Mouse (Mus musculus) lung, embryonic 14.5 days (tissue): Measurements from ENCODE around the gene Pnkp. TPM values are rescaled to one million over a fixed set of nuclear protein-coding genes. Genes with fewer than 3 reads are reported as not detected.

ENCODE experiments used
- ATAC-seq: fragments of 200-750 bp; cut with Nextera tagmentation; 2 replicates; pipeline ENCODE4 v1.8.0; 2017; ENCODE audit warnings: mild to moderate bottlenecking, moderate TSS enrichment, moderate library complexity; ENCODE audit not compliant: insufficient read depth
- DNase-seq: peaks from one replicate; pipeline ENCODE4 v3.0.0-alpha.2; 2015
- H3K27ac ChIP-seq: fragments of 300-500 bp; sonication (generic); 2 replicates; pipeline ENCODE4 v1.5.1; 2014; ENCODE audit warnings: low read depth, mild to moderate bottlenecking, moderate library complexity
- H3K27me3 ChIP-seq: fragments of 300-500 bp; sonication (generic); 2 replicates; pipeline ENCODE4 v1.6.1; 2014; ENCODE audit warnings: low read length, control low read depth; ENCODE audit not compliant: insufficient read depth
- H3K36me3 ChIP-seq: fragments of 300-500 bp; sonication (generic); 2 replicates; pipeline ENCODE4 v1.6.1; 2014; ENCODE audit warnings: control low read depth; ENCODE audit not compliant: insufficient read depth
- H3K4me1 ChIP-seq: fragments of 300-500 bp; sonication (generic); 2 replicates; pipeline ENCODE4 v1.6.1; 2014; ENCODE audit warnings: antibody characterized with exemption, control low read depth; ENCODE audit not compliant: insufficient read depth
- H3K4me2 ChIP-seq: fragments of 300-500 bp; sonication (generic); 2 replicates; pipeline ENCODE4 v1.6.1; 2014; ENCODE audit warnings: mild to moderate bottlenecking
- H3K4me3 ChIP-seq: fragments of 300-500 bp; sonication (generic); 2 replicates; pipeline ENCODE4 v1.5.1; 2014; ENCODE audit warnings: low read depth, low read length
- H3K9ac ChIP-seq: fragments of 300-500 bp; sonication (generic); 2 replicates; pipeline ENCODE4 v1.6.1; 2014
- H3K9me3 ChIP-seq: fragments of 300-500 bp; sonication (generic); 2 replicates; pipeline ENCODE4 v1.6.1; 2016; ENCODE audit warnings: low read depth, low read length, control low read depth
- CTCF ChIP-seq: IDR thresholded peaks from 2 replicates; pipeline ENCODE4 v1.5.1; 2016; ENCODE audit warnings: antibody characterized with exemption, low read depth
- WGBS: fragments of 180-500 bp; shearing (Covaris S2); extraction: QIAGEN DNeasy Blood & Tissue Kit; methylation state at CpG from one replicate; pipeline ENCODE4 v1.1.7; 2014; 5-methylcytosine and 5-hydroxymethylcytosine counted together
- microRNA counts: library from miRNA; unstranded; fragments of <30 nt; microRNA quantifications from one replicate; lab custom pipeline; 2016
- microRNA-seq: library from miRNA; unstranded; fragments of <30 nt; microRNA quantifications from one replicate; pipeline ENCODE4, GENCODE M21; 2016; ENCODE audit warnings: borderline number of aligned reads
- polyA plus RNA-seq: library from polyadenylated mRNA; unstranded; fragments of >200 nt; fragmentation: Nextera tagmentation; extraction: Ambion mirVana; gene quantifications from 2 replicates; pipeline ENCODE4 v1.2.1, GENCODE M21; 2014

The Pnkp gene
- polyA plus RNA-seq, 1 experiment from 2014 or later: 30.7 TPM

DNA sequence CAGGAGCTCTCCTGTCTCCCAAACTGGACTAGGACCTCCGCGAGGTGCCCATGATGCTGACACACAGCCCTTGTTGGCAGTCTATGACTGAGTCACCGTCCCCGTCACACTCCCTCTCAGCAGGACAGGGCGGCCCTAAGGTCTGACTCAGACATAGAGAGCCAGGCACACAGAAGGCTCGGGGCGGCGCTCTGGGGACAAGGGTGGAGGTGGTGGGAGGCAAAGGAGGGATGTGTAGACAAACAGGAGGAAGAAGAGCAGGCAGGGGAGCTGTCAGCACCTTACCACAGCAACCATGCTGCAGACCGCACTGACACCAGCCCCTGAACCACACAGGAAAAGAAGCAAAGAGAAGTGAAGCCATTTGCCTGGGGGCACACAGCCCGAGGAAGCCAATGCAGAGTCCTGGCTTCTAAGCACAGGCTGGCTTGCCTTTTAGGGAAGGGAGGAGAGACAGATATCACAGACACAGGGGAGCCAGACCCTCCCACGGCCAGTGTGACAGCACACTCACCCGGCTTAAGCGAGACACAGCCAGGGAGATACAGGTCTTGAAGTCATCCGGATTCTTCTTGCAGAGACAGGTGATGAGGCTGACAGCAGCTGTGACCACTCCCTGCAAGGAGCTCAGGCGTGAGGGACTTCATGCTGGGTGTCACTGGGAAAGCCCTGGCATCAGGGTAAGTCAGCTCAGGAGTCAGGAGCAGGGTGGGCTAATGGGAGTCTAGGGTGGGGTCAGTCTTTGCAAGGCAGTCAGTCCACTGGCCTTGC, 52.0 kb downstream of the Pnkp start:
- peaks cover 93% of the 10 kb centered on the region for H3K36me3 ChIP-seq
- ATAC-seq (no peak), DNase-seq (no peak)
- 89% methylated on average over 15 of the region's 15 CpGs for WGBS
- no peak overlapping the region for H3K4me3 ChIP-seq
- no peak for TF ChIP-seq CTCF
- no peak overlapping the region for H3K27ac ChIP-seq
- H3K9me3 ChIP-seq: no peaks in the 10 kb centered on the region
- no peak overlapping the region for H3K4me2 ChIP-seq
- no peak overlapping the region for H3K9ac ChIP-seq
- H3K27me3 ChIP-seq: no peaks in the 10 kb centered on the region
- no peaks in the 10 kb centered on the region for H3K4me1 ChIP-seq

MicroRNA genes within 50 kb of the gene (microRNA counts, 519-probe panel; counts per million panel counts)
- 30.5 counts per million for microRNA mmu-miR-707 (lab: Ali Mortazavi, UCI)

Small RNAs within 50 kb of the gene (microRNA-seq; reads per million reads assigned to microRNA genes)
- not detected for gene Mir707

Other genes with a start within 250 kb of the Pnkp start
- gene Myh14, start 186.3 kb upstream of the Pnkp start, polyA plus RNA-seq: 33.6 and 37.3 TPM in 2 replicates
- not detected in 2 replicates for gene Izumo2, start 148.4 kb upstream of the Pnkp start, polyA plus RNA-seq
- 34.7 and 36.3 TPM in 2 replicates for gene Vrk3, start 108.7 kb upstream of the Pnkp start, polyA plus RNA-seq
- gene Zfp473, start 106.1 kb upstream of the Pnkp start, polyA plus RNA-seq: 0.92 and 2.3 TPM in 2 replicates
- gene Nup62, start 41.1 kb upstream of the Pnkp start, polyA plus RNA-seq: 65.8 and 68.9 TPM in 2 replicates
- gene Il4i1, start 40.8 kb upstream of the Pnkp start, polyA plus RNA-seq: 0.93 and 1.5 TPM in 2 replicates
- gene Atf5, start 40.5 kb upstream of the Pnkp start, polyA plus RNA-seq: 3.1 TPM in 2 replicates
- gene Akt1s1, start 8.1 kb upstream of the Pnkp start, polyA plus RNA-seq: 61.9 and 76.9 TPM in 2 replicates
- gene Tbc1d17, start 8.1 kb upstream of the Pnkp start, polyA plus RNA-seq: 60.1 and 73.7 TPM in 2 replicates
- 386 and 443 TPM in 2 replicates for gene Ptov1, start 12.6 kb downstream of the Pnkp start, polyA plus RNA-seq
- gene Med25, start 35.6 kb downstream of the Pnkp start, polyA plus RNA-seq: 77.9 and 79.5 TPM in 2 replicates
- gene Fuz, start 38.9 kb downstream of the Pnkp start, polyA plus RNA-seq: 17.7 and 19.1 TPM in 2 replicates
- 73.6 and 83.2 TPM in 2 replicates for gene Ap2a1, start 72.4 kb downstream of the Pnkp start, polyA plus RNA-seq
- gene Tsks, start 86.1 kb downstream of the Pnkp start, polyA plus RNA-seq: 0.11 and 0.14 TPM in 2 replicates
- gene Cpt1c, start 117.7 kb downstream of the Pnkp start, polyA plus RNA-seq: 14.9 and 15.5 TPM in 2 replicates
- gene Prmt1, start 129.4 kb downstream of the Pnkp start, polyA plus RNA-seq: 228 and 238 TPM in 2 replicates
- 78.7 and 83.0 TPM in 2 replicates for gene Irf3, start 140.5 kb downstream of the Pnkp start, polyA plus RNA-seq
- gene Bcl2l12, start 141.6 kb downstream of the Pnkp start, polyA plus RNA-seq: 69.9 and 76.9 TPM in 2 replicates
- 45.9 and 53.6 TPM in 2 replicates for gene Scaf1, start 159.2 kb downstream of the Pnkp start, polyA plus RNA-seq
- gene Rras, start 160.8 kb downstream of the Pnkp start, polyA plus RNA-seq: 46.2 and 46.5 TPM in 2 replicates
- 14.2 and 16.2 TPM in 2 replicates for gene Prr12, start 195.7 kb downstream of the Pnkp start, polyA plus RNA-seq
- 68.6 and 71.9 TPM in 2 replicates for gene Nosip, start 205.3 kb downstream of the Pnkp start, polyA plus RNA-seq
- gene Prrg2, start 205.5 kb downstream of the Pnkp start, polyA plus RNA-seq: 18.1 and 19.2 TPM in 2 replicates
- 344 and 360 TPM in 2 replicates for gene Rcn3, start 235.1 kb downstream of the Pnkp start, polyA plus RNA-seq
- 56.4 and 57.0 TPM in 2 replicates for gene Fcgrt, start 246.7 kb downstream of the Pnkp start, polyA plus RNA-seq